Mouse (Mus musculus): Measurements from ENCODE around the gene Mta2. TPM values are rescaled to one million over a fixed set of nuclear protein-coding genes. Genes with fewer than 3 reads are reported as not detected.
A peak's percentile ranks its signal among the peaks of the same experiment; 100 is the strongest.
"Not testable (repeated sequence)": the region's sequence is repeated elsewhere in the genome, so short reads cannot be mapped to it uniquely, and the experiment has no call there.

Gene Mta2
- polyA plus RNA-seq (2012; rRNA removed) = 27.6 and 31.0 TPM in 2 replicates

DNA sequence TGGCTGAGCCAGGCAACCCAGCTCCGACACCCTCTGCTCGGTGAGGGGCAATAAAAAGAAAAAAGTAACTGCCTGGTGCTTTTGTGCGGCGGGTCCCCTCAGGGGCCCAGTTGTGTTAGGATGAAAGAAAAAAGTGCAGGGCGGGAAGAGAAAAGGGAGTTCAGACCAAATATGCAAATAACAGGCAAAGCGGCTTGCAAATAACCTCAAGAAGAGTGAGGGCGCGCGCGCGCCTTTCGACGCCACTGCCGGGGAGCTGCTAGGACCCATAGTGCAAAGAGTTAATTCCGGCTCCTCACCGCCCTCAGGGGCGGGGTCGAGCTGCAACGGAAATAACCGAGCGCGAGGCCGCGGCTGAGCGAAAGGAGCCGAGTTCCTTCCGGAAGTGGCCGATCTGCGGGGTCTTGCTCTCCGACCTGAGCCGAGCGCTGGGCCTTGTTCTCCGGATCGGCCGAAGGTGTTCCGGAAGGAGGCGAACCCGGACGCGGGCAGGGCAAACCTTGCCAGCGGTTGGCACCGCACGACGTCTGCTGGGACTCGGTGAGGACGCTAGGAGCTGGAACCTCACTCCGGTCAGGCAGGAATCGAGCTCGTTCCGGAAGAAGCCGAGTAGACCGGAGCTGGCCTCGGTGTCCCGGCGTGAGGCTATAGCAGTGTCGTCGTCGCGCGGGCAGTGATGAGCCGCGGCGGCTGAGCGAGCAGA lies at the start of gene Mta2:
Gene Mta2 (plus strand): TSS at position 361 of the 703 bp plus-strand sequence.
- DNase-seq (ENCODE audit: extremely low spot score in 1 of 2, low spot score in 1 of 2) = peak; percentile 85 to 95

DNA sequence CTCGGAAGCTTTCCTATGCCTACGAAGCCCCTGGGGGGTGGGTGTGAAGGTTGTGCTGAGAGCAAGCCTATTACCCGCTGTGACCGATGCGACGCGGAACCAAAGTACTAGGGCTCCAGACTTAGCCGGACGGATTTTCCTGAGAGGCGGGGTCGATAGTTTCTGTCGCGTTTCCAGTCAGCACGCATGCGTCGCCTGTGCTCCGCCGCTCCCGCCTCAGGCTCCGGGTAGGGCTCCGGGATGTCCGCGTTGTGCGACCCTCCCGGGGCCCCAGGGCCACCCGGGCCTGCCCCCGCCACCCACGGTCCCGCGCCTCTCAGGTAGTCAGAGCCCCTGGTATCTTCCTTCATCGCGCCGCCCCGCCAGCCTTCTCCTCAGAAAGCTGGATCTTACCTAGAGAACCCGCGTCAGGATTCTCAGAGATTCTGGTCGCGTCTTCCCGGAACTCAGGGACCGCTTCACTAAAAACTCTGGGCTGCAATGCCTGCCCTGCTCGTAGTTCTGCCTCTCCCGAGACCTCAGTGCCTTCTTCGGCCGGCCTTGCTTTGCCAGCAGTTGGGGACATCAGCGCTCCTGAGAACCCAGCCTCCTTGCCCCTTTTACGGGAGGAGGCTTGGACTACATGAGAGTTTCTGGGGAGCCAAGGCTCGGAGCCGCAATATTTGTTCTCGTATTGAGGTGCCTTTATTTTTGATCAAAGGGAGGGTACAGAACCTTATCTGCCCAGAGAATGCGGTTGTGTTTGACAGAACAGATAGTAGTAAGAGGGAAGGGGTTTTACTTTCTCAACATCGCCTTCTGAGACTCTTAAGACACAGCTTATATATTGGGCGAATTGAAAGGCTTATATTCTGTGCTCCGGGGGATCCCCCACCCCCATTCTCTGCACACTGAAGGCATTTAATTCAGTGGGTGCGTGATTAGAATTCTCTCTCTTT lies 48.6 kb upstream of the Mta2 start, which contains the start of gene Ints5:
Gene Ints5 (plus strand): TSS at position 177 of the 938 bp plus-strand sequence.
- DNase-seq (ENCODE audit: extremely low spot score in 1 of 2, low spot score in 1 of 2) = peak; percentile 69 to 92

DNA sequence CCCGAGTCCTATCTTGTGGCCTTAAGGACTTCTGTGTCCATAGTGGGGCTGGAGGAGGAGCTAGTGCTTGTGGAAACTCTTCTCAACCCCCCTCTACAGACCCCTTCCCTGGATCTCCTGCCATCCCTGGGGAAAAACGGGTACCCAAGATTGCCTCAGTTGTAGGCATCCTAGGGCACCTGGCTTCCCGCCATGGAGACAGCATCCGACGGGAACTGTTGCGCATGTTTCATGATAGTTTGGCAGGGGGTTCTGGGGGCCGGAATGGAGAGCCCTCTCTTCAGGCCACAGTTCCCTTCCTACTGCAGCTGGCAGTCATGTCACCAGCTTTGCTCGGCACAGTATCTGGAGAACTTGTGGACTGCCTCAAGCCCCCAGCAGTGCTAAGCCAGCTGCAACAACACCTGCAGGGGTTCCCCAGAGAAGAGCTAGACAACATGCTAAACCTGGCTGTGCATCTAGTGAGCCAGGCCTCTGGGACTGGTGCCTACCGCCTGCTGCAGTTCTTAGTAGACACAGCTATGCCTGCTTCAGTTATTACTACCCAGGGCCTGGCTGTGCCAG lies 46.2 kb upstream of the Mta2 start:
- DNase-seq (ENCODE audit: extremely low spot score in 1 of 2, low spot score in 1 of 2) = no peak

DNA sequence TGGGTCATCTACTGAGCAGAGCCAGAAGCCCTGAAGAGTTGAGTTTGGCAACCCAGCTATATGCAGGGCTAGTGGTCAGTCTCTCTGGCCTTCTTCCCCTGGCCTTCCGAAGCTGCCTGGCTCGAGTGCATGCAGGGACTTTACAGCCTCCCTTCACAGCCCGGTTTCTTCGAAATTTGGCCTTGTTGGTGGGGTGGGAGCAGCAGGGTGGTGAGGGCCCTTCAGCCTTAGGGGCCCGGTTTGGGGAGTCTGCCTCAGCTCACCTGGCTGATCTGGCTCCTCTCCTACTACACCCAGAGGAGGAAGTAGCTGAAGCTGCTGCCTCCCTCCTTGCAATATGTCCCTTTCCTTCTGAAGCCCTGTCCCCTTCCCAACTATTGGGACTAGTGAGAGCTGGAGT lies 45.4 kb upstream of the Mta2 start:
- DNase-seq (ENCODE audit: extremely low spot score in 1 of 2, low spot score in 1 of 2) = not testable (repeated sequence)

DNA sequence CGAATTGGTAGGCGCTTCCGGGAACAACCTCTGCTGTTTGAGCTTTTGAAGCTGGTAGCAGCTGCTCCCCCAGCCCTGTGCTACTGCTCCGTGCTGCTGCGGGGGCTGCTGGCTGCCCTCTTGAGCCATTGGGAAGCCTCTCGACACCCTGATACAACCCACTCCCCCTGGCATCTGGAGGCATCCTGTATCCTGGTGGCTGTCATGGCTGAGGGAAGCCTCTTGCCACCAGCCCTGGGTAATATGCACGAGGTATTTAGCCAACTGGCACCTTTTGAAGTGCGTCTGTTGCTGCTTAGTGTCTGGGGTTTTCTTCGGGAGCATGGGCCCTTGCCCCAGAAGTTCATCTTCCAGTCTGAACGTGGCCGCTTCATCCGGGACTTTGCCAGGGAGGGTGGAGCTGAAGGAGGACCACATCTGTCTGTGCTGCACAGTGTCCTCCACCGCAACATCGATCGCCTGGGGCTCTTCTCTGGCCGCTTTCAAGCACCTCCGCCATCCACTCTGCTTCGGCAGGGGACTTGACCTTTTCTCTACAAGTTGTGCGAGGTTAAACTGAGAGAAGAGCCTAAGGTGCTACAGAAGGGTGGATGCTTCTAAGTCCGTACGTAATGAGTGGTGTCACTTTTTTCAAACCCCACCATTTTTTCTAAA lies 44.3 kb upstream of the Mta2 start:
- not testable (repeated sequence) for DNase-seq (ENCODE audit: extremely low spot score in 1 of 2, low spot score in 1 of 2)

DNA sequence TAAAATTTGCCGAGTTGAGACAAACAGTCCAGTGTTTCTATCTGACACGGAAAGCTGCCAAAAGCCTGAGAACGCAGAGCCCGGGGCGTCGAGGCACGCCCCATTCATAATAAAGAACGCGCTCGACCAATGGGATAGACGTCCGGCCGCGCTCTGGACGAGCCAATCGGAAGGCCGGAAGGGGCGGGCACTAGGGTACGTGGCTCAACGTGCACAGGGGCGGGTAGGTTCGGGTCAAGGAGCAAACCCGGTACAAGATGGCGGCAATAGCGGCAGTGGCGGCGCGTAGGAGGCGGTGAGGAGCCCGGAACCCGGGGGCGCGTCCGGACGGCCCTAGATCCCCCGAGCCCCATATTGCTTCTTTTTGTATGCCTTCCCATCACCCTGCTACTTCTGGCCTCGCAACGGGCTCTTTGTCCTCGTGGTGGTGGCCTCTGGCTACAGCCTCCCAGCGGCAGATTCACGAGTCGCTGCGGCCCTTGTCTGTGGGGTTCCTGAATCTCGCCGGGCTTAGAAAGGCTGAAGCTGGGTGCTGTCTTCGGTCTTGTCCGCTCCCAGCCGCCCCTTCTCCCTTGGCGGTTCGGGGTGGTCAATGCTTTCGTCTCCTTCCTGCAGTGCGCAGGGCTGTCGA lies 43.7 kb upstream of the Mta2 start, which contains the start of gene Ganab:
Gene Ganab (plus strand): TSS at position 207 of the 631 bp plus-strand sequence.
- DNase-seq (ENCODE audit: extremely low spot score in 1 of 2, low spot score in 1 of 2) = peak; percentile 95 to 97

DNA sequence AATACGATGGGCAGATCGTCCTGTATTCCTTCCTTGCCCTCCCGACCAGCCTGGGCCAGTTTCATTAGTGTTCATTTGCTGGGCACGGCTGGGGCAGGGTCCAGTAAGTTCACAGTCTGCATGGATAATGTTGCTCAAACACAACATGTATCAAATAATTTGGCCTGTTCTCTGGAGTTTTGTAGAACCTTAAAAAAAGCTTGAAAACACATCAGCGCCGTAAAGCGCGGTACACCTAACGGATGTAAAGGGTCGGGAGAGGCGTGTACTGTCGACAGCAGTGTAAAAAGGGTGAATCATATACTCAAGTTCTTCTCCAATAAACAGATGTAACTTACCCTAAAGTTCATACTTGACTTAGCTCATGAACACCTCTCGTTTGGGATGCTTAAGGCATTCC lies 43.1 kb upstream of the Mta2 start:
- no peak for DNase-seq (ENCODE audit: extremely low spot score in 1 of 2, low spot score in 1 of 2)

DNA sequence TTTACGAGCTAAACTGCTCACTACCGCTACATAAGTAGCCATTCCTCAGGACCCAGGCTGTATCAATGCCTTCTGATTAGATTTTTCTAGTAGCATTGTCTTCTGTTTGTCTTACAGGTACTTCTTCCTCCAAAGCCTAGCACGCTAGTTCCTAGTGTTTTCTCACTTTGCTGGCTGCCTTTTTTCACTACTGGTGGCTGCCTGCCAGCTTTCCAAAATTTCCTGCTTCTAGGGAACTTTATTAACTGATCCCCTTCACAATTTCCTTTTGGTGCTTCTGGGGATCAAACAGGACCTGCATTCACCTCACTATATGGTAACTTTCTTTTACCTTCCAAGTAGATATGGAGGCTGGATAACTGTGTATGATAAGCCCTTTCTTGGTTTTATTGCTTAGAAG lies 42.6 kb upstream of the Mta2 start:
- DNase-seq (ENCODE audit: extremely low spot score in 1 of 2, low spot score in 1 of 2) = no peak

DNA sequence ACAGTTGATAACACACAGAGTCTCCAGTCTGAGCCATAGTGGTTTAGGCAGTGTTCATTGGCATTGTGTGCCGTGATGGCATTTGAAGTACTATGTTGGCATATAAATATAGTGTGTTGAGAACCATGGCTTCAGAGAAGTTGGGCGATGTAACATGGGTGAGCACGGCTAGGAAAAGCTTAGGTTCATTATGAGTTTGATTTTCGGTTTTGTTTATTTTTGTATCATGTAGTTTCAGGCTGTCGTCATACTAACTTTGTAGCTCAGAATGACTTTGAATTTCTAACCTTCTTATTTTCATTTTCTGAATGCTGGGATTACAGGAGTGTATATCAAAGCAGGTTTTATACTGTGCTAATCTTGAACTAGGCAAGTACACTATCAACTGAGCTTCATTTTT lies 38.3 kb upstream of the Mta2 start:
- DNase-seq (ENCODE audit: extremely low spot score in 1 of 2, low spot score in 1 of 2) = no peak

DNA sequence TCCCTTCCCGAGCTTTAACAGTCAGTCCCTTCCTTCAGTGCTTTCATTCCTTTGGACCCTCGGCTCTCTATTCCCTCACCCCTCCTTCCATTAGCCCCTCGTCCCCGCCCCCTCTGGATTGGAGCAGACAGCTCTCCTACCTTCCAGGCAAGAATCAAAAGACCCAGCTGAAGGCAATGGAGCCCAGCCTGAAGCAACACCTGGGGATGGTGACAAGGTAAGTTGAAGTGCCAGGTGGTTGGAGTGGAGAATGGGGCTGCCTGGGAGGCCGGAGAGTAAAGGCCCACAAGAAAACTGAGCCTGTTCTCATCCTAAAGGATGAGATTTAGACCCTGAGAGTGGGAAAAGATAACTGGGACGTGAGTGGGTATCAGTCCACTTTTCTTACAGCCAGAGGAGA lies 33.1 kb upstream of the Mta2 start:
- DNase-seq (ENCODE audit: extremely low spot score in 1 of 2, low spot score in 1 of 2) = no peak

DNA sequence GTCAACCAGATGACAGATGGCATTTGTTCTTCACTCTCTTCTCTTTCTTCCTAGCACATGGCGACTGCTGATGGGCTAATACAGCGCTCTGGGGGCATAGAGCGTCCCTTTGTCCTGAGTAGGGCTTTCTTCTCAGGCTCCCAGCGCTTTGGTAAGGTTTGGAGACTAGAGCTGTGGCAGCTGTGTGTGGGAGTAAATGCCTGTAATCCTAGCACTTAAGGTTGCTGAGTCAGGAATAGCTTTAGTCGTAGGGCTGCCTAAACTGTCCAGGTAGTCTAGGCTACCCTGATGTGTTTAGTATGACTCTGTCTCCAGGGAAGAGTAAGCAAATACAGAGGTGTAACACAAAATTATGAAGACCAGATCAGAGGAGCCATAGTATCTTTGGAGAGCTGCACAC lies 29.9 kb upstream of the Mta2 start:
- DNase-seq (ENCODE audit: extremely low spot score in 1 of 2, low spot score in 1 of 2) = peak in 1 of 2 experiments; percentile 60

DNA sequence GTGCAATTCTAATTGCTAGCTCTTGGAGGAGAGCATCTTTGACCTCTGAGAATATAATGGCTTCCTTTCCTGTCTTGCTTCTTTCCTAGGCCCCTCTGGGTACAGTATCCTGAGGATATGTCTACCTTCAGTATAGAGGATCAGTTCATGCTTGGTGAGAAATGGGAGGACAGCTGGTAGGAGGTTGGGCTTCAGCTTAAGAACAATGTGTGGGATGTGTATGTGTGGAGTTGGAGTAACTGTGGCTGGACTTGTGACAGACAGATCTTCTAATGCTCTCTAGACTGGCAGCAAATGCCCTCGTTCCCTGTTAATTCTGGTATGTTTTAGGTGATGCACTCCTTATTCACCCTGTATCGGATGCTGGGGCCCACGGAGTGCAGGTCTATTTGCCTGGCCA lies 27.5 kb upstream of the Mta2 start:
- peak in 1 of 2 experiments; percentile 42 for DNase-seq (ENCODE audit: extremely low spot score in 1 of 2, low spot score in 1 of 2)

DNA sequence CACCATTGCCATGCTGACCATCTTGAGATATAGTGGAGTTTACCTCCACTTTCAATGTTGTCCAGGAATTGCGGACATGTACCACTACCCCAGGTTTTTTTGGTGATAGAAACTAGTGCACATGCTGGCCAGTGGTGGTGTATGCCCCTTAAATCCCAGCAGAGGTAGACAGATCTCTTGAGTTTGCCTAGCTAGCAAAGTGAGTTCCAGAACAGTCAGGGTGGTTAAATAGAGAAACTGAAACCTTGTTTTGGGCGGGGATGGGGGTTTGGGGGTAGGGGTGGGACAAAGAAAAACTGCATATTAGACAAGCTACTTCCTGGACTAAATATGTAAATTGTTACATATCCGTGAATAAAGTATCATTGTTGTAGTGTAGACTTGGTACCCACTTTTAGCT lies 22.7 kb upstream of the Mta2 start:
- DNase-seq (ENCODE audit: extremely low spot score in 1 of 2, low spot score in 1 of 2) = no peak

DNA sequence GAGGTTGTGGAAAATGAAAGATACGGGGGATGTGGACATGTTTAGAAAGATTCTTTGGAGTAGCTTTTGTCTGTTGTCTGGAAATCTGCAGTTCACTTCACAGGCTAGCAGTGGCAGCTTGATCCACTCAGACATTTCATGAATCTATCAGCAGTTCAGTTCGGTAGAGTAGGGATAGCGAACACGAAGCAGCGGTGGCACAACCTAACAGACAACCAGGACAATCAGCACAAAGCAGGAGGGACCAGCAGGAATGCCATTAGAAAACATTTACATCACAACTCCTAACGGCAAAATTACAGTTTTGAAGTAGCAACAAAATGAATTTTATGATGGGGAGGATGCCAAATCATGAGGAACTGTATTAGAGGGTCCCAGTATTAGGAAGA lies 22.0 kb upstream of the Mta2 start:
- DNase-seq (ENCODE audit: extremely low spot score in 1 of 2, low spot score in 1 of 2) = no peak

DNA sequence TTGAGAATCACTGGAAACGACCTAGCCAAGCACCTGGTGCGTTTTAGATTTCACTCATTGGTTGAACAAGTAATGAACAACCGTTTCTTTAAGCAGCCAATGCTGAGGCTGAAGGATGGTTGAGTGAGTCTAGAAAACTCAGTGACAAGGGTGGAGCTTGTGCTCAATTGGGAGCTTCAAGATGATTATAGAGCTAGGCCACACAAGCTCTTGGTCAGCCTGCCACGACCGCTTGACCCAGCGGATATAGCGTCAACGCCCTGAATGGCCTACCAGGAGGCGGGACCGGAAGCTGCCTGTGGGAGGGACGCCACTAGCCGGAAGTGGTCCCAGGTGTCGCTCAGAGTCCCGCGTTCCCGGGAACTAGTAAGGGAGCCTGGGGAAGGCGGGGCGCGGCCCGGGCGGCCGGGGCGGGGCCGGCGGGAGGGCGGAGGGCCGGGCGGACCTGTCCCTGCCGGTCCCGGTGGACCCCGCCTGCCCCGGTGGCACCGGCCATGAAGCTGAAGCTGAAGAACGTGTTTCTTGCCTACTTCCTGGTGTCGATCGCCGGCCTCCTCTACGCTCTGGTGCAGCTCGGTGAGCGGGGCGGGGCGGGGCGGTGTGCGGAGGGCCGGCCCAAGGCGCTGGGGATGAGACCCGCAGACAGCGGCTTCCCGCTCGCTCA lies 21.5 kb upstream of the Mta2 start, which contains the start of gene B3gat3:
Gene B3gat3 (plus strand): TSS at position 302 of the 664 bp plus-strand sequence.
- DNase-seq (ENCODE audit: extremely low spot score in 1 of 2, low spot score in 1 of 2) = peak; percentile 91 to 95

- no peak for DNase-seq (ENCODE audit: extremely low spot score in 1 of 2, low spot score in 1 of 2)
These were observed 20.8 kb upstream of the Mta2 start for GRCm38 (mm10) chr19:8920836-8921291.

- DNase-seq (ENCODE audit: extremely low spot score in 1 of 2, low spot score in 1 of 2) = no peak
These were observed 19.9 kb upstream of the Mta2 start for GRCm38 (mm10) chr19:8921741-8922140.

GRCm38 (mm10) chr19:8926766-8927165 lies 14.9 kb upstream of the Mta2 start:
- no peak for DNase-seq (ENCODE audit: extremely low spot score in 1 of 2, low spot score in 1 of 2)

DNA sequence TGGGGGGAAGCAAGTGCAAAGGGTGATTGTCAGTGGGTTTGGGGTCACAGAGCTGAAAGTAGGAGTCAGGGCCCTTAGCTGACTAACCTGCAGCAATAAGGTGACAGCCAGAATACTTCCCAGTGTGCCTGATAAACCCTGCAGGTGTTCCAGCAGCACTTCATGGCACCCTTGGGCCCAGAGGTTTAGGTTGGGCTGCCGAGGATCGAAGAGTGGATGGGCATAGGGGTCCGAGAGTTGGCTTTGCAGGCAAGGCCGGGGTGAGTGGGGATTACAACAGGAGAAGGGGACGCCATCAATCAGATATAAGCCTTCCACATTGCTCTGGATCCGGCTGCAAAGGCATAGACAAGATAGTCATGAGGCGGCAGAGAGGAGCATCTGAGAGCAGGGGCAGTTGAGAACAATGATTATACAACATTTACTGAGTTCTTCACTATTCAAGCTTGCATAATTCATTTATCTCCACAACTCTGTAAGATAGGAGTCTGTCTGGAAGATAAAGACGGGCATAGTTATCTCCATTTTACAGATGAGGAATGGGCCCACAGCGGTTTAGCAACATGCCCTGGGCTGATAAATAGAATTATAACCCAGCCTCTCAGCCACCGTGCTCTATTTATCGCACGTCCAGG lies 13.7 kb upstream of the Mta2 start:
- DNase-seq (ENCODE audit: extremely low spot score in 1 of 2, low spot score in 1 of 2) = no peak

Measured in frontal cortex, adult 2 months (tissue).